ENCODE assay signal across 8 mouse cellular contexts in the genomic region with DNA sequence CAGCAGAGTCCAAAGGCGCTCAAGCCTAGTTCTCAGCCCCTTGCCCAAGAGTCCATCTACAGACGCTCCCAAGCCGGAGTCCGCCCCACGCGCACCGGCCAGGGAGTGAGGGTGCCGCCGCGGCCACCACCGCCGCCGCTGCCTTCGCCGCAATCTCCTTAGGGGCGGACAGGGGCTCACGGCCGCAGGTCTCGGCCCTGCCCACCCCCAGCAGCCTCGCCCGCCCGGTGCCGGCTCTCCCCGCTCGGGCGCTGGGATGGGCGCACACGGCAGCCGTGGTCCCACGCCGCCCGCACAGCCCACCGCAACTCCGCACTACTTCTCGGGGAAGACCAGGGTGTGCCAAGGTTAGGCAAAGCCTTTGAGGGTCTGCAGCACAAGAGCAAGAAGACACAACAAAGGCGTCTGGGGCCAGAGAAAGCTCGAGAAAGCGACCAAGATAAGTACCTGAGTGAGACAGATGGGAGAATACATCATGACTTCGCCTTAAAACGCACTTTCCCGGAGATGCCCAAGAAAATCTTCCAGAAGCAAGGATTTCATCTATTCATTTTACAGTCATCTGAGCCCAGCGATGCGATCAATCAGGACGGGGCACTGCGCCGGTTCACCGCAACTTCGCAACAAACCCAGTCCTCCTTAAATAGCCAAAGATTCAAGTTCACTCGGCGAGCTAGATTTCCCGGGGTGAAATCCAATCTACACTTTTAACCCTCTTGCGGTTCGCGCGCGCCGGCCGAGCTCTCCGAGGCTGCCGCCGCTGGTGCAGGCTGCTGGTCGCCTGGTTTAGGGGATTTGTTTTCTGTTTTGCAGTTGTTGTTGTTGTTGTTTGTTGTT.
A peak's percentile ranks its signal among the peaks of the same experiment; 100 is the strongest.
DNase-seq lines count a peak whose midpoint lies in the region; ATAC-seq and TF ChIP-seq lines count a peak whose summit lies in the region.

No protein-coding gene starts in this region.

- TF ChIP-seq CTCF in lung, embryonic 14.5 days (IDR thresholded peaks at IDR 0.05; ENCODE audit: low read depth), result no peak
- TF ChIP-seq CTCF in brain, embryonic 14.5 days (IDR thresholded peaks at IDR 0.05; ENCODE audit: borderline replicate concordance, extremely low read depth, insufficient read depth, insufficient read length), result no peak

- WGBS in lung, embryonic 14.5 days, result under 1% methylated on average over 62 of the region's 62 CpGs
- WGBS in forebrain, embryonic 16.5 days, result under 1% methylated on average over 56 of the region's 62 CpGs
- under 1% methylated on average over 62 of the region's 62 CpGs for WGBS in hindbrain, embryonic 16.5 days
- WGBS in liver, embryonic 13.5 days (ENCODE audit: insufficient replicate concordance), result under 1% methylated on average over 62 of the region's 62 CpGs

- H3K4me2 ChIP-seq in lung, embryonic 14.5 days, result peak overlapping the region; percentile 95
- peak overlapping the region; percentile 97 for H3K4me2 ChIP-seq in forebrain, embryonic 16.5 days (ENCODE audit: low read length)
- H3K4me2 ChIP-seq in hindbrain, embryonic 16.5 days (ENCODE audit: low read length), result peak overlapping the region; percentile 99
- H3K4me2 ChIP-seq in liver, embryonic 13.5 days, result peak overlapping the region; percentile 65

- peak; percentile 68 for DNase-seq in lung, embryonic 14.5 days
- DNase-seq in lung, postnatal 25 days (ENCODE audit: low spot score), result no peak
- DNase-seq in brain, embryonic 14.5 days (ENCODE audit: low read depth), result peak; percentile 64
- no peak for DNase-seq in liver, embryonic 13.5 days
- DNase-seq in skeletal muscle tissue, adult 2 months (ENCODE audit: low read depth, low spot score), result peak; percentile 44
- no peak for DNase-seq in T-cell, adult 2 months (ENCODE audit: low spot score)

- H3K36me3 ChIP-seq in lung, embryonic 14.5 days (ENCODE audit: insufficient read depth), result peaks cover 13% of the 10 kb centered on the region; the same call in 1 of the 2 replicates
- H3K36me3 ChIP-seq in forebrain, embryonic 16.5 days (ENCODE audit: control insufficient read depth, insufficient read depth), result no peaks in the 10 kb centered on the region
- H3K36me3 ChIP-seq in hindbrain, embryonic 16.5 days (ENCODE audit: control insufficient read depth, insufficient read depth, low read length), result no peaks in the 10 kb centered on the region
- H3K36me3 ChIP-seq in liver, embryonic 13.5 days, result no peaks in the 10 kb centered on the region

- peak overlapping the region; percentile 100 for H3K4me3 ChIP-seq in lung, embryonic 14.5 days (ENCODE audit: low read depth, low read length)
- H3K4me3 ChIP-seq in forebrain, embryonic 16.5 days (replicated peaks; ENCODE audit: low read length), result peak overlapping the region; percentile 94
- H3K4me3 ChIP-seq in hindbrain, embryonic 16.5 days (ENCODE audit: low read length), result peak overlapping the region; percentile 80
- peak overlapping the region; percentile 64 for H3K4me3 ChIP-seq in liver, embryonic 13.5 days (replicated peaks)

- H3K27me3 ChIP-seq in lung, embryonic 14.5 days (ENCODE audit: insufficient read depth, low read length), result no peaks in the 10 kb centered on the region
- no peaks in the 10 kb centered on the region for H3K27me3 ChIP-seq in forebrain, embryonic 16.5 days (replicated peaks; ENCODE audit: control insufficient read depth, insufficient read depth, low read length)
- H3K27me3 ChIP-seq in hindbrain, embryonic 16.5 days (replicated peaks; ENCODE audit: control insufficient read depth, insufficient read depth, low read length), result no peaks in the 10 kb centered on the region; the same call in 1 of the 2 replicates
- H3K27me3 ChIP-seq in liver, embryonic 13.5 days, result peaks cover 80% of the 10 kb centered on the region

- peaks cover 22% of the 10 kb centered on the region for H3K4me1 ChIP-seq in lung, embryonic 14.5 days (ENCODE audit: insufficient read depth)
- H3K4me1 ChIP-seq in forebrain, embryonic 16.5 days (replicated peaks; ENCODE audit: control insufficient read depth, insufficient read depth, low read length), result peaks cover 8% of the 10 kb centered on the region
- peaks cover 7% of the 10 kb centered on the region for H3K4me1 ChIP-seq in hindbrain, embryonic 16.5 days (ENCODE audit: control insufficient read depth, insufficient read depth, low read depth, low read length)
- H3K4me1 ChIP-seq in liver, embryonic 13.5 days (replicated peaks), result peaks cover 13% of the 10 kb centered on the region

- peak overlapping the region; percentile 100 for H3K27ac ChIP-seq in lung, embryonic 14.5 days (ENCODE audit: low read depth)
- H3K27ac ChIP-seq in forebrain, embryonic 16.5 days (ENCODE audit: low read length), result peak overlapping the region; percentile 100
- peak overlapping the region; percentile 99 for H3K27ac ChIP-seq in hindbrain, embryonic 16.5 days (ENCODE audit: low read depth, low read length)
- peak overlapping the region; percentile 90 for H3K27ac ChIP-seq in liver, embryonic 13.5 days

- TF ChIP-seq POLR2A in brain, embryonic 14.5 days (IDR thresholded peaks at IDR 0.05; ENCODE audit: borderline replicate concordance, extremely low read depth, insufficient read depth, insufficient read length, poor library complexity, severe bottlenecking), result no peak

- H3K9me3 ChIP-seq in lung, embryonic 14.5 days (ENCODE audit: low read depth, low read length), result no peaks in the 10 kb centered on the region
- H3K9me3 ChIP-seq in forebrain, embryonic 16.5 days (ENCODE audit: control insufficient read depth, low read length), result no peaks in the 10 kb centered on the region
- H3K9me3 ChIP-seq in hindbrain, embryonic 16.5 days (ENCODE audit: control insufficient read depth, low read length), result no peaks in the 10 kb centered on the region
- no peaks in the 10 kb centered on the region for H3K9me3 ChIP-seq in liver, embryonic 13.5 days (replicated peaks)

- H3K9ac ChIP-seq in lung, embryonic 14.5 days, result peak overlapping the region; percentile 100
- peak overlapping the region; percentile 100 for H3K9ac ChIP-seq in forebrain, embryonic 16.5 days (replicated peaks; ENCODE audit: low read depth, low read length)
- peak overlapping the region; percentile 97 for H3K9ac ChIP-seq in hindbrain, embryonic 16.5 days (ENCODE audit: low read depth, low read length)
- H3K9ac ChIP-seq in liver, embryonic 13.5 days, result peak overlapping the region; percentile 75

- ATAC-seq in lung, embryonic 14.5 days (ENCODE audit: insufficient read depth), result no peak
- ATAC-seq in forebrain, embryonic 16.5 days, result no peak
- no peak for ATAC-seq in hindbrain, embryonic 16.5 days
- ATAC-seq in liver, embryonic 13.5 days (ENCODE audit: low read depth), result no peak

Comparison
In these comparisons a context has a peak if more than half of its experiments do, and no peak if none do; other contexts are left out.
1. DNase-seq: peak in lung, embryonic 14.5 days (single experiment), brain, embryonic 14.5 days (single experiment) and skeletal muscle tissue, adult 2 months (single experiment); none in lung, postnatal 25 days (single experiment), liver, embryonic 13.5 days (single experiment) and T-cell, adult 2 months (single experiment).
2. Peak in every context shown above with its lines, with median percentiles within 50 percentile points of each other: H3K27ac ChIP-seq, H3K4me2 ChIP-seq, H3K4me3 ChIP-seq and H3K9ac ChIP-seq.